In genomic region chr7:111122084-111122530, GRCm38 (mm10) we compare ENCODE assay signal across 7 mouse cellular contexts. TPM values are rescaled to one million over a fixed set of nuclear protein-coding genes. Genes with fewer than 3 reads are reported as not detected.
DNase-seq lines count a peak whose midpoint lies in the region; ATAC-seq and TF ChIP-seq lines count a peak whose summit lies in the region.

No protein-coding gene starts in this region.

- H3K9me3 ChIP-seq in kidney, embryonic 14.5 days (ENCODE audit: control insufficient read depth, low read length) = no peaks in the 10 kb centered on the region
- no peaks in the 10 kb centered on the region for H3K9me3 ChIP-seq in neural tube, embryonic 14.5 days (ENCODE audit: control insufficient read depth, low read length)

- DNase-seq in NIH3T3 (ENCODE audit: low read depth) = peak; percentile 74
- peak; percentile 88 for DNase-seq in embryo, embryonic 11 days
- DNase-seq in gastrocnemius, postnatal 36 days = peak; percentile 57 to 89
- DNase-seq in lung, adult 2 months = peak; percentile 93

- intact Hi-C loops in gastrocnemius, postnatal 36 days (cut with DNase I) = loop anchor here (2.0 kb wide), 2 partner anchors 35 to 39 kb away; partner anchors contain the start of gene Eif4g2

- no peaks in the 10 kb centered on the region for H3K36me3 ChIP-seq in kidney, embryonic 14.5 days (ENCODE audit: control insufficient read depth, insufficient read depth, low read length)
- no peaks in the 10 kb centered on the region for H3K36me3 ChIP-seq in neural tube, embryonic 14.5 days (ENCODE audit: control insufficient read depth, insufficient read depth, low read length)

- H3K4me3 ChIP-seq in kidney, embryonic 14.5 days (ENCODE audit: low read length) = peak overlapping the region; percentile 58
- H3K4me3 ChIP-seq in lung, adult 2 months (replicated peaks; ENCODE audit: extremely low read depth, low read depth, low read length) = peak overlapping the region; percentile 86
- H3K4me3 ChIP-seq in neural tube, embryonic 14.5 days (ENCODE audit: low read depth, low read length) = peak overlapping the region; percentile 67

- peak overlapping the region; percentile 92 for H3K9ac ChIP-seq in kidney, embryonic 14.5 days (ENCODE audit: low read depth, low read length)
- peak overlapping the region; percentile 95 for H3K9ac ChIP-seq in neural tube, embryonic 14.5 days (replicated peaks; ENCODE audit: low read depth, low read length)

- peak; percentile 47; the same call in 1 of the 2 replicates for TF ChIP-seq POLR2A in lung, adult 2 months (IDR thresholded peaks at IDR 0.05; ENCODE audit: borderline replicate concordance, extremely low read depth, low read depth, low read length)

- no peak for TF ChIP-seq CTCF in lung, adult 2 months (IDR thresholded peaks at IDR 0.05; ENCODE audit: insufficient read depth, low read length)

- peak overlapping the region; percentile 81 for H3K4me2 ChIP-seq in kidney, embryonic 14.5 days (replicated peaks; ENCODE audit: low read depth, low read length)
- peak overlapping the region; percentile 78 for H3K4me2 ChIP-seq in neural tube, embryonic 14.5 days (ENCODE audit: low read depth, low read length)

- H3K27ac ChIP-seq in kidney, embryonic 14.5 days (ENCODE audit: low read depth, low read length) = peak overlapping the region; percentile 99
- peak overlapping the region; percentile 99 for H3K27ac ChIP-seq in neural tube, embryonic 14.5 days (ENCODE audit: low read depth, low read length)

- H3K4me1 ChIP-seq in kidney, embryonic 14.5 days (ENCODE audit: control insufficient read depth, insufficient read depth, low read length) = peaks cover 7% of the 10 kb centered on the region; the same call in 1 of the 2 replicates
- peaks cover 10% of the 10 kb centered on the region for H3K4me1 ChIP-seq in lung, adult 2 months (ENCODE audit: control insufficient read depth, insufficient read depth, low read length)
- peaks cover 9% of the 10 kb centered on the region; the same call in 1 of the 2 replicates for H3K4me1 ChIP-seq in neural tube, embryonic 14.5 days (ENCODE audit: control insufficient read depth, insufficient read depth, low read length)

- no peaks in the 10 kb centered on the region for H3K27me3 ChIP-seq in kidney, embryonic 14.5 days (ENCODE audit: control insufficient read depth, insufficient read depth, low read length)
- no peaks in the 10 kb centered on the region for H3K27me3 ChIP-seq in neural tube, embryonic 14.5 days (ENCODE audit: control insufficient read depth, insufficient read depth, low read length)

- under 1% methylated on average over 34 of the region's 34 CpGs for WGBS in kidney, embryonic 14.5 days
- under 1% methylated on average over 34 of the region's 34 CpGs for WGBS in lung, adult 2 months
- under 1% methylated on average over 34 of the region's 34 CpGs for WGBS in neural tube, embryonic 14.5 days

- peak; percentile 67 for ATAC-seq in CD4-positive, CD25-positive, alpha-beta regulatory T cell, adult 4 months
- peak; percentile 91 for ATAC-seq in kidney, embryonic 14.5 days (ENCODE audit: low FRiP score, low TSS enrichment)
- ATAC-seq in neural tube, embryonic 14.5 days (ENCODE audit: low read depth) = peak; percentile 88

RNA-seq across cellular contexts. Expression of gene Eif4g2, which starts 39.3 kb away (rescaled TPM):
- 100 to 1,000 TPM; 830 to 908 TPM for polyA plus RNA-seq in CD4-positive, CD25-positive, alpha-beta regulatory T cell, adult 4 months (2017; shearing (Covaris generic))
- 100 to 1,000 TPM; 625 to 714 TPM for total RNA-seq in gastrocnemius, postnatal 36 days (2021)
- 596 and 1,074 TPM in 2 replicates for polyA plus RNA-seq in kidney, embryonic 14.5 days (2014; fragmentation: Nextera tagmentation; extraction: Ambion mirVana)
- polyA plus RNA-seq in lung, adult 2 months (2012; rRNA removed) = 54.4 and 88.3 TPM in 2 replicates
- polyA plus RNA-seq in neural tube, embryonic 14.5 days (2014; fragmentation: Nextera tagmentation; extraction: Ambion mirVana) = 1,155 and 1,522 TPM in 2 replicates

Comparison
In these comparisons a context has a peak if more than half of its experiments do, and no peak if none do; other contexts are left out.
1. Peak in every context shown above with its lines: DNase-seq, ATAC-seq, H3K4me3 ChIP-seq and H3K27ac ChIP-seq.